Mouse (Mus musculus): ENCODE measurements around the gene Pabpn1l. TPM values are rescaled to one million over a fixed set of nuclear protein-coding genes. Genes with fewer than 3 reads are reported as not detected.

Gene Pabpn1l
- total RNA-seq, 2 experiments from 2014 or later, result not detected

- Histone ChIP-seq H3K27ac (no peak overlapping the region), H3K4me3 (no peak overlapping the region)
- DNase-seq, result no peak
- TF ChIP-seq CTCF (IDR thresholded peaks at IDR 0.05), result no peak
- intact Hi-C loops (cut with DNase I), result no loop called here
Observed at GRCm38 (mm10) chr8:122604640-122605039, 17.9 kb downstream of the Pabpn1l start.

GRCm38 (mm10) chr8:122600666-122601065, 21.9 kb downstream of the Pabpn1l start:
- no peak for TF ChIP-seq CTCF (IDR thresholded peaks at IDR 0.05)
- intact Hi-C loops (cut with DNase I), result no loop called here
- Histone ChIP-seq H3K4me3 (no peak overlapping the region), H3K27ac (no peak overlapping the region)
- no peak for DNase-seq

DNA sequence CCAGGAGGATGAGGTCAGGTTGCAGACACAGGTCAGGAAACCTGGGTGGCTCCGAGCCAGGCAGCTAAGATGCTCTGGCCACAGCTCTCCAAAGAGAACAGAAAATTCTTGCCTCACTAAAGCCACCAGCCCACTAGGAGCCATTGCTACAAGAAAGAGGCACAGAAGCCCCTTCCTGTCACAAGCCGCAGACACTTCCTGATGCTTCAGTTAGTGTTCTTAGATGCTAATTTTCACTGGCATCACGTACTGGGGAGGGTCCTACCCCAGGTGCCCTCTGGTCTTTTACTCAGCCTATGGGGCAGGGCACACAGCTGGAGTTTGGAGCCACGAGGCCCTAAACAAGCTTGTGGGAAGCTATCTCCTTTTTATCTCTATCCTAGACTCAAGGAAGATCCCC, 26.5 kb downstream of the Pabpn1l start:
- no peak overlapping the region for H3K27ac ChIP-seq
- H3K4me3 ChIP-seq, result no peak overlapping the region
- intact Hi-C loops (cut with DNase I), result loop anchor here (10.0 kb wide), 1 partner anchor 479 kb away; no protein-coding TSS in a partner anchor
- TF ChIP-seq CTCF (IDR thresholded peaks at IDR 0.05), result no peak
- no peak for DNase-seq

DNA sequence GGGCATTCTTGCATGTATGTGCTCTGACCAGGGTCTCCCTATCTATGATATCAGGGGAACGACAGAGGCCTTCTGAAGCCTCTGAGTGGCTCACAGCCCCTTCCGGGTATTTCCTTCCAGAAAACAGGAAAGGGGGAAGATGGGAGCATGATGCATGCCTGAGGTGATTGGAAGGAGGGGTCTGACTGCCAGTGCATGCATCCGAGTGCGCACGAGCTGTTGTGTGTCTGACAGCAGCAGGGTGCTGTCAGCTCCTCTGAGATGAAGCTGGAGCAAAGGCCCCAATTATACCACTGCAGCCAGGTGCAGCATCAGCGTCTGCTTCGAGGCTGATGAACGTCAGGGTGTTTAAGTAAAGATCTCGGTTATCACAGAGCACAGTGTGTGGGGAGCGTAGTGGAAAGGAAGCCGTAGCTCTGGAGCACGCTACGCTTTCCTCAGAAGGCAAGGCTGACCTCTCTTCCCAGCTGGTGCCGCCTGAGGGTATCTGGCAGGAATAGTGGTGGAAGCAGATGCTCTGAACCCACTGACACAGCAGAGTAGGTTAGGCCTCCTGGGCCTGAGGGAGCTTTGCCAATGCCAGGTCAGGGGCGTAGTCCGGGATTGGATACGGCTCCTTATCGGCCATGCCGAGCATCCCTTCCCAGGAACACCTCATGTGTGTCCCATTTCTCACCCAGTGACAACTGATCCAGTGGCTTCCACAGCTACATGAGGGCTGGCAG, 28.6 kb downstream of the Pabpn1l start:
- no peak for TF ChIP-seq CTCF (IDR thresholded peaks at IDR 0.05)
- intact Hi-C loops (cut with DNase I), result loop anchor here (10.0 kb wide), 1 partner anchor 481 kb away; no protein-coding TSS in a partner anchor
- Histone ChIP-seq H3K27ac (no peak overlapping the region), H3K4me3 (no peak overlapping the region)
- DNase-seq, result no peak

GRCm38 (mm10) chr8:122593240-122593639, 29.3 kb downstream of the Pabpn1l start:
- Histone ChIP-seq H3K4me3 (no peak overlapping the region), H3K27ac (no peak overlapping the region)
- intact Hi-C loops (cut with DNase I), result loop anchor here (10.0 kb wide), 1 partner anchor 482 kb away; no protein-coding TSS in a partner anchor
- no peak for TF ChIP-seq CTCF (IDR thresholded peaks at IDR 0.05)
- no peak for DNase-seq

DNA sequence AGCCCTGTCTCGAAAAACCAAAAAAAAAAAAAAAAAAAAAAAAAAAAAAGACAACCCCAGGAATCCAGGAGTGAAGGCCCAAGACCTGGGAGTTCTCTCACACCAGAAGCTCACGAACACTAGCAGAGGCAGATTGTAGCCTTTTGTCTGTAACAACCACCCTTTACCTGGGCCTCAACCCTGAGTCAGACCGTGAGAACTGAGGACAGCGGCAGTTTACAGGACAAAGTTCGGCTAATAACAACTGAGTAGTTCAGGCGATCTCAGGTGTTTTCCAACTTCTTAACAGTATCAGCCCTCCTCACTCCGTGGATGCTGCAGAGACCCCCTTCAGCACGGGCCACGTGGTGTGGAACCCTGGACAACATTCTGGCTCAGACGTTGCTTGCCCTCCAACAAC, 35.8 kb downstream of the Pabpn1l start:
- TF ChIP-seq CTCF (IDR thresholded peaks at IDR 0.05), result no peak
- Histone ChIP-seq H3K27ac (no peak overlapping the region), H3K4me3 (no peak overlapping the region)
- DNase-seq, result no peak
- intact Hi-C loops (cut with DNase I), result no loop called here

GRCm38 (mm10) chr8:122586171-122586570, 36.4 kb downstream of the Pabpn1l start:
- no peak overlapping the region for H3K27ac ChIP-seq
- intact Hi-C loops (cut with DNase I), result no loop called here
- no peak overlapping the region for H3K4me3 ChIP-seq
- no peak for TF ChIP-seq CTCF (IDR thresholded peaks at IDR 0.05)
- no peak for DNase-seq

- intact Hi-C loops (cut with DNase I), result no loop called here
- Histone ChIP-seq H3K4me3 (no peak overlapping the region), H3K27ac (no peak overlapping the region)
- no peak for TF ChIP-seq CTCF (IDR thresholded peaks at IDR 0.05)
- no peak for DNase-seq
Observed at GRCm38 (mm10) chr8:122585411-122585891, 37.1 kb downstream of the Pabpn1l start.

DNA sequence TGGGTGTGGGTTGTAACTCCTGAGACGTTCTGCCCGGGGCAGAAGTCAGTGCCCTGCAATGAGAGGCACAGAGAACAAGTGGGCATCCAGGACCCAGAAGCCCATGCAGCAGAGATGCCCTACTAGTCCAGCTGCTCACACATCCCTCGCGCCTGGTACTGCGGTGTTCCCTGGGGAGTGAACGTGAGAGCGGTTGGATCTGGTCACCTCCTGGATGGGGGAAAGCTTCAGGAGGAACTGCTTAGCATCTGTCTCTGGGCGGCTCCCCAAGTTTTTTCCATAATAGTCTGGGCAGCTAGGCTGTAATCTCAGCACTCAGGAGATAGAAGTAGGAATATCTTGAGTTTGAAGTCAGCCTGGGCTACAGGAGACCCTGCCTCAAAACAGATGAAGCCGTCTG, 37.6 kb downstream of the Pabpn1l start:
- no peak for DNase-seq
- intact Hi-C loops (cut with DNase I), result no loop called here
- H3K27ac ChIP-seq, result no peak overlapping the region
- no peak overlapping the region for H3K4me3 ChIP-seq
- no peak for TF ChIP-seq CTCF (IDR thresholded peaks at IDR 0.05)

DNA sequence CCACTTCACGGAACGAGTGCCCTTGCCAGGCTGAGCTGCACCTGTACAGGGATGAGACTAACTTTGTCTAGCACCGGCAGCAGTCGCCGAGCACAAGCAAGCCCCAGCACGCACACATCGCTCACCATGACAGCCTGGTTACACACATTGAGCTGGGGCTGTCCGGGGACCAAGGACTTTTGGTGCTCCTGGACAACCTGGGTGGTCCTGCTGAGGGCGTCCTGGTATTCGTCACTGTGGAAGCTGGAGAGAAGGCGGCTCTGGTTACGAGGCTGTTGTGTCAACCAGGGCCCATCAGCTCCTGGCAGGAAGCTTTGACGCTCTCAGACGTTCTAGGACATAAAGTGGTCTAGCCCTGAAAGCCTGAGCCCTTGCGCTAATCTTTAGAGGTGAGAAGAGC, 41.6 kb downstream of the Pabpn1l start:
- DNase-seq, result no peak
- Histone ChIP-seq H3K27ac (no peak overlapping the region), H3K4me3 (no peak overlapping the region)
- no peak for TF ChIP-seq CTCF (IDR thresholded peaks at IDR 0.05)
- intact Hi-C loops (cut with DNase I), result no loop called here

GRCm38 (mm10) chr8:122579196-122579595, 43.3 kb downstream of the Pabpn1l start:
- intact Hi-C loops (cut with DNase I), result no loop called here
- H3K4me3 ChIP-seq, result no peak overlapping the region
- no peak for DNase-seq
- no peak for TF ChIP-seq CTCF (IDR thresholded peaks at IDR 0.05)
- H3K27ac ChIP-seq, result no peak overlapping the region

DNA sequence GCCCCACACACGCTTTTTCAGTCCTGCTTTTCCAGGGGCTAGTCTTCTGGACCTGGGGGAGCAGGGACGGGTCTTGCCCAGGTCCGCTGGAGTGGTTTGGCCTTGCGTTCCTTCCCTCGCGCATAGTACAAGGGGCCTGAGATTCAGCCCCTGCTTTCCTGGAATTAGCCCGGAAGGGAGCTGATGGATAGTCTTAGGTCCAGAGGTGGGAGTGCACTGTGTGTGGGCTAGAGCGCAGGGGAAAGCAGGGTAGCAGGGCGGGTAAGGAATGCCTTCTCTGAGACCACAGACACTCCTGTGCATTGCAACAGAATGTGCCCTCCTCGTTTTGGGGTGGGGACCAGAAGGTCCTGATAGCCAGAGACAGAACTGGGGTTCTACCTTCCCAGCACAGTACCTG, 45.4 kb downstream of the Pabpn1l start:
- peak overlapping the region; percentile 90 for H3K27ac ChIP-seq

DNA sequence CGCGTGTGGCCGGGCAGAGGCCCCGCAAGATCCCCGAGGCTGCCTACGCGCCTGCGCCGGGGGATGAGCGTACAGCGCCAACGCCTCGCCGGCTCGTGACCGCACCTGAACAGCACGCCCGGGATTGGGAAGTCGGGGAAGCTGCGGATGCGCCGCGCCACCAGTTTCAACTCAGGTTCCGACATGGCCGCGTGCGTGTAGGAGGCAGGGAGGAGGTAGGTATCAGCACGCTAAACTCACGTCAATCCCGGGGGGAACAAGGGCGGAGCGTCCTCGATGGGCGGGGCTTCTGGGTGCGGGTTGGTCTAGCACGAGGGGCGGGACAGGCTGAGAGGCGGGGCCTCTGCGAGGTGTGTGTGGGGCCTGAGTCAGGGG, 45.9 kb downstream of the Pabpn1l start, which contains the start of gene Aprt:
TSS of gene Aprt (minus strand) at position 262 of the 375 bp plus-strand sequence.
- intact Hi-C loops (cut with DNase I), result no loop called here
- DNase-seq, result peak; percentile 96
- TF ChIP-seq CTCF (IDR thresholded peaks at IDR 0.05), result no peak
- peak within 1 kb of the TSS; percentile 95 for H3K4me3 ChIP-seq
- peak within 1 kb of the TSS; percentile 90 for H3K27ac ChIP-seq

More for the DNA sequence above, 45.4 kb downstream of the Pabpn1l start:
- H3K4me3 ChIP-seq, result peak overlapping the region; percentile 95
- no peak for TF ChIP-seq CTCF (IDR thresholded peaks at IDR 0.05)
- intact Hi-C loops (cut with DNase I), result no loop called here
- DNase-seq, result no peak
